Mouse (Mus musculus): Measurements from ENCODE around the gene Sestd1. TPM values are rescaled to one million over a fixed set of nuclear protein-coding genes. Genes with fewer than 3 reads are reported as not detected.
A peak's percentile ranks its signal among the peaks of the same experiment; 100 is the strongest.

Sestd1 gene
- polyA plus RNA-seq, 1 experiment from 2014 or later: 32.6 TPM

- ATAC-seq (ENCODE audit: low FRiP score): peak; percentile 61; the same call in 1 of the 2 replicates
- no peaks in the 10 kb centered on the region for H3K4me1 ChIP-seq
- no peaks in the 10 kb centered on the region for H3K27me3 ChIP-seq
- H3K9ac ChIP-seq: no peak overlapping the region
- H3K9me3 ChIP-seq: no peaks in the 10 kb centered on the region
- 64% methylated on average over 9 of the region's 9 CpGs for WGBS
- no peaks in the 10 kb centered on the region for H3K36me3 ChIP-seq (replicated peaks)
- no peak overlapping the region for H3K4me3 ChIP-seq (replicated peaks)
- no peak overlapping the region for H3K4me2 ChIP-seq
- no peak overlapping the region for H3K27ac ChIP-seq
Measured at GRCm38 (mm10) chr2:77301687-77302389, 21.4 kb upstream of the Sestd1 start.

DNA sequence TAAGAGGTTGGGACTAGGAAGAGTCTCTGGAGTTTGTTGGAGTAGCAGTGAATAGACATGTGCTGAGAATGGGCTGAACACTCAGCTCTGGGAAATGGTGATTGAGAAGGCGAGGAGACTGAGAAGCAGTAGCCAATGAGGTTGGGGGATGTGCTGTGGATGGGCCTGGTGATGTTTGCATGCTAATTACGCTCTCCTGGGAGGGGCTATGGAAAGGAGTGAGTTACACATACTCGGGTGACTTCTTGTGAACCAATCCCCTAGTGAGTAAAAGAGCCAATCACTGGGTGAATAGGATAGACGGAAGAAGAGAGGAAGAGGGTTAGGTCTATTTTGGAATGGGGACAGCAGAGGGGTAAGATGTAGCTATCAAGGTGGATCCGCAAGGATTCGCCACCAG lies 9.3 kb upstream of the Sestd1 start:
- no peak overlapping the region for H3K9ac ChIP-seq
- no peak overlapping the region for H3K4me2 ChIP-seq
- H3K4me3 ChIP-seq (replicated peaks): no peak overlapping the region
- ATAC-seq (ENCODE audit: low FRiP score): no peak
- H3K4me1 ChIP-seq: no peaks in the 10 kb centered on the region
- WGBS: 73% methylated on average over 6 of the region's 6 CpGs
- H3K36me3 ChIP-seq (replicated peaks): no peaks in the 10 kb centered on the region
- no peak overlapping the region for H3K27ac ChIP-seq
- no peaks in the 10 kb centered on the region for H3K27me3 ChIP-seq
- H3K9me3 ChIP-seq: no peaks in the 10 kb centered on the region

DNA sequence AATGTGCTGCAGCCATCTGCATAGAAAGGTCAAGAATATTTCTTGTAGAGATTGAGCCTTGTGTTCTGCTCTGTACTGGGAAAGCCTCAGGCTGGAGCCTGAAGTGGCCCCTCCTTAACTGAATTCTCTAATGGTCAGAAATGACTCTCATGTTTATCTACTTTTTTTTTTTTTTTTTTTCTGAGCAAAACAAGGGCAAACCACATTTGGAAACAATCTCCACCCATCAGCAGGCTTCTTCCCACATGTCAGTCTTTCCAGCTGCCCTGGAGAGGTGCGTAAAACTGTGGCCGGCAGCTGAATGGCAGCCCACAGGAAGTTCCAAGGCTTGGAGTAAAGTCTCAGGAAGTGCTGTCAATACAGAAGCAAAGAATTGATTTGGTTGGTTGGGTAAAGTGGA lies 6.4 kb upstream of the Sestd1 start:
- Histone ChIP-seq H3K27ac (no peak overlapping the region), H3K4me2 (no peak overlapping the region), H3K9ac (no peak overlapping the region), H3K36me3 (replicated peaks) (no peaks in the 10 kb centered on the region), H3K4me1 (no peaks in the 10 kb centered on the region), H3K27me3 (no peaks in the 10 kb centered on the region), H3K4me3 (replicated peaks) (no peak overlapping the region), H3K9me3 (no peaks in the 10 kb centered on the region)
- 46% methylated on average over 2 of the region's 2 CpGs for WGBS
- no peak for ATAC-seq (ENCODE audit: low FRiP score)

DNA sequence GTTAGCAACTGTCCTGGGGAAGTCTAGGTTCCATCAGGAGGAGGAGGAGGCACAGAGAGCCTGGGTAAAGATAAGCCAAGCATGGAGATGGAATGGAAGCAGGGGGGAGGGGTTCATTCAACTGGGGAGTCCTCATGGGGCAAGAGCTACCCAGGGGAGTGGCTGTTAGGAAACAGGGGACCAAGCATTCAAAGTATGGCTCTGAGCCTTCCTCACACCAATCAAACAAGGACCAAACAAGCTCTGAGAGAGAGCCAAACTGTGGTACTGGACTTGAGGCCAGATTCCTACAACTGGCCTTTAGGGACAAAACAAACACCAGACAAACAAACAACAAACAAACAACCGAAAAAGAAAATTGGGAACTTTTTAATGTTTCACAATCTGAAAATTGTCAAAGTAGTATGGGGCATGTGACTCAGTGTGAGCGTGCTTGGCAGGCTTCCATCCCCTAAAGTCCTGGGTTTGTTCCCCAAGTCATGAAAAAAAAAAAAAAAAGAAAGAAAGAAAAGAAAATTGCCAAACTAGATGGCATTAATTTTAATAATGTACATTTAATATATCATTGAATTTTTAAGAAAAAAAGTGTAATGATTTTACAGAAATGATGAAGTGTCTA lies 4.0 kb upstream of the Sestd1 start:
- Histone ChIP-seq H3K4me2 (no peak overlapping the region), H3K9ac (no peak overlapping the region), H3K36me3 (replicated peaks) (no peaks in the 10 kb centered on the region), H3K4me1 (no peaks in the 10 kb centered on the region; the same call in 1 of the 2 replicates), H3K27ac (no peak overlapping the region), H3K4me3 (replicated peaks) (no peak overlapping the region), H3K9me3 (no peaks in the 10 kb centered on the region), H3K27me3 (no peaks in the 10 kb centered on the region)
- no peak for ATAC-seq (ENCODE audit: low FRiP score)
- WGBS: 87% methylated on average over 2 of the region's 2 CpGs

DNA sequence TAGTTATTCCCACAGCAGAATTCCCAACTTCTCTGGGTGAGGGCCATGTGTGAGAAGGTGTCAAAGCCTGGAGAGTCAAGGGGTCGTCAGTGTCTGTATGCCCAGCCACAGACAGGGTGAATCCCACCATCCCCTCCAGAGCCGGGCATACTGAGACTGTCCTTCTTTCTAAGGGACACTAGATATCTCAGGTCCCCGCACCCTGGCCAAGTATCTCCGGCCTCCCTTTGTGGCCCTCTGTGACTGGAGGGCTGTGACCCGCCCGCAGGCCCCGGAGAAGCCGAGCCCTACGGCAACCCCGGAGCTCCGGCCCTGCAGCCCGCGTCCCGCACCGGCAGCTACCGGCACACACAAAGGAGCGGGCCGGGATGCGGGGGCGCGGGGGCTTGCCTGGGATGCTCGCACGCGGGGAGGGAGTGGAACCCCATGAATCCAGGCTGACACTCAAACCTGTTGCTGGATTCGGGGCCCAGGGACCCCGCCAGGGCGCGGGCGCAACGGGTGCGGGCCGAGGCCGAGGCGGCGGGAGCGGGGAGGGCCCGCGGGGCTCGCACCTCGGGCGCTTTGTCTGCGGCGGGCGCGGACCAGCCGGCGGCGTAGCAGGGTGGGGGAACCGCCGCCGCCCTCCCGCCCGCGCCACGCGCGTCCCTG lies 406 bp downstream of the Sestd1 start:
- Histone ChIP-seq H3K9ac (peak overlapping the region; percentile 98), H3K4me2 (peak overlapping the region; percentile 65), H3K4me1 (peaks cover 11% of the 10 kb centered on the region), H3K36me3 (replicated peaks) (no peaks in the 10 kb centered on the region), H3K27ac (peak overlapping the region; percentile 85), H3K9me3 (no peaks in the 10 kb centered on the region), H3K27me3 (no peaks in the 10 kb centered on the region), H3K4me3 (replicated peaks) (peak overlapping the region; percentile 93)
- peak; percentile 71 for ATAC-seq (ENCODE audit: low FRiP score)
- WGBS: under 1% methylated on average over 51 of the region's 57 CpGs

GRCm38 (mm10) chr2:77277272-77277671 lies 3.1 kb downstream of the Sestd1 start:
- Histone ChIP-seq H3K9ac (no peak overlapping the region), H3K4me1 (peaks cover 21% of the 10 kb centered on the region), H3K27me3 (no peaks in the 10 kb centered on the region), H3K27ac (no peak overlapping the region), H3K36me3 (replicated peaks) (no peaks in the 10 kb centered on the region), H3K4me3 (replicated peaks) (no peak overlapping the region), H3K4me2 (no peak overlapping the region), H3K9me3 (no peaks in the 10 kb centered on the region)
- ATAC-seq (ENCODE audit: low FRiP score): no peak
- 75% methylated on average over 4 of the region's 4 CpGs for WGBS

GRCm38 (mm10) chr2:77275851-77276250 lies 4.5 kb downstream of the Sestd1 start:
- Histone ChIP-seq H3K4me1 (peaks cover 21% of the 10 kb centered on the region), H3K9ac (no peak overlapping the region), H3K36me3 (replicated peaks) (no peaks in the 10 kb centered on the region), H3K4me2 (no peak overlapping the region), H3K27me3 (no peaks in the 10 kb centered on the region), H3K9me3 (no peaks in the 10 kb centered on the region), H3K27ac (no peak overlapping the region), H3K4me3 (replicated peaks) (no peak overlapping the region)
- WGBS: 92% methylated on average over 5 of the region's 5 CpGs
- no peak for ATAC-seq (ENCODE audit: low FRiP score)

DNA sequence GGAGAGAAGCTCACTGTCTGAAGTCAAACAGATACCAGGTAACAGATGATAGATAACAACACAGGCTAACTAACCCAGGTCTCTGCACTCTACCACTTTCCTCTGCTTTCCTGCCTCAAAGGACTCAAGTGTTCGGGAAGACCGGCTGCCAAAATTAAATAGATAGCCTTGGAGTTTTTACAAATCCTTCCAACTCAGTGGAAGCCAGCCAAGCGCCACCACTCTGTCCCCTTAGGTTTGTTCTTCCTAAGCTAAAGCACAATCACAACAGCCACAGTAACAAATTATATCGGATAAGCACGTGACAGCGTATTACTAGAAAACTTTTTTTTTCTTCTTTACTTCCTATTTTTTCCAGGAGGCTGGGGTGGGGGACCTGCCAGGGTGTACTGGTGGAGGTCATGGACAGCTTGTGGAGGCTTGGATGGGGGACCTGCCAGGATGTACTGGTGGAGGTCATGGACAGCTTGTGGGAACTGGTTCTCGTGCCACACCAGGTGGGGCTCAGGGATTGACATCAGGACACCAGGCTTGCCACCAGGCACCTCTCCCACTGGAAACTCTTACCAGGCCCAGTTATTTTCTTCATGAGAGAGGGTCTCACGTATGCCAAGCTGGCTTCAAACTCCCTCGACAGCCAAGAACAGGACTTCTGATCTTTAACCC lies 5.3 kb downstream of the Sestd1 start:
- H3K36me3 ChIP-seq (replicated peaks): no peaks in the 10 kb centered on the region
- H3K4me3 ChIP-seq (replicated peaks): no peak overlapping the region
- H3K9me3 ChIP-seq: no peaks in the 10 kb centered on the region
- no peak overlapping the region for H3K9ac ChIP-seq
- no peaks in the 10 kb centered on the region for H3K27me3 ChIP-seq
- H3K27ac ChIP-seq: no peak overlapping the region
- WGBS: 92% methylated on average over 9 of the region's 9 CpGs
- ATAC-seq (ENCODE audit: low FRiP score): no peak
- peaks cover 21% of the 10 kb centered on the region for H3K4me1 ChIP-seq
- H3K4me2 ChIP-seq: no peak overlapping the region

GRCm38 (mm10) chr2:77272953-77273352 lies 7.4 kb downstream of the Sestd1 start:
- H3K4me3 ChIP-seq (replicated peaks): no peak overlapping the region
- 90% methylated on average over 2 of the region's 2 CpGs for WGBS
- no peak overlapping the region for H3K9ac ChIP-seq
- no peaks in the 10 kb centered on the region for H3K9me3 ChIP-seq
- H3K27ac ChIP-seq: no peak overlapping the region
- no peak for ATAC-seq (ENCODE audit: low FRiP score)
- H3K36me3 ChIP-seq (replicated peaks): no peaks in the 10 kb centered on the region
- no peaks in the 10 kb centered on the region for H3K27me3 ChIP-seq
- peaks cover 31% of the 10 kb centered on the region for H3K4me1 ChIP-seq
- H3K4me2 ChIP-seq: no peak overlapping the region

- Histone ChIP-seq H3K4me3 (replicated peaks) (no peak overlapping the region), H3K9me3 (no peaks in the 10 kb centered on the region), H3K9ac (no peak overlapping the region), H3K36me3 (replicated peaks) (no peaks in the 10 kb centered on the region), H3K27me3 (no peaks in the 10 kb centered on the region), H3K27ac (no peak overlapping the region), H3K4me2 (no peak overlapping the region), H3K4me1 (peaks cover 35% of the 10 kb centered on the region)
- WGBS: 88% methylated on average over 7 of the region's 7 CpGs
- ATAC-seq (ENCODE audit: low FRiP score): no peak
Measured at GRCm38 (mm10) chr2:77270781-77271180, 9.6 kb downstream of the Sestd1 start.

DNA sequence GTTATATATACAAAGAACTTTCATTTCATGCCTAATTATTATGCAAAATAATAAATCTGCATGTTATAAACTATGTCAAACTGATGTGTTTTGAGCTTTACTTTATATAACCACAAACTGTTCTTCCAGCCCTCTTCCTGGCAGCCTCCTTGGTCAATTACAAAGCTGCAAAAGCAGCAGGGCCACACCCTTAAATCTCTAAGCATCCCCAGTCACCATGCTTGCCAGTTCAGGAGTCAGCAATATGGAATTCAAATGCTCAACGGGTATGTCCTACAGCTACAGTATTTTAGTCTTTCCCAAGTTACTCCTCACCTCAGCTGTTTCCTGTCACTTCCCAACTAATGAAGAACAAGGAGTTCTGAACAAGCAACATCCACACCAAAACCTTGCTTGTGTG lies 10.3 kb downstream of the Sestd1 start:
- Histone ChIP-seq H3K4me1 (peaks cover 33% of the 10 kb centered on the region), H3K4me2 (no peak overlapping the region), H3K4me3 (replicated peaks) (no peak overlapping the region), H3K36me3 (replicated peaks) (no peaks in the 10 kb centered on the region), H3K9me3 (no peaks in the 10 kb centered on the region), H3K27me3 (no peaks in the 10 kb centered on the region), H3K9ac (no peak overlapping the region), H3K27ac (no peak overlapping the region)
- no peak for ATAC-seq (ENCODE audit: low FRiP score)
- 94% methylated on average over 1 of the region's 1 CpGs for WGBS

GRCm38 (mm10) chr2:77268612-77269239 lies 11.7 kb downstream of the Sestd1 start:
- H3K4me2 ChIP-seq: no peak overlapping the region
- H3K4me1 ChIP-seq: peaks cover 36% of the 10 kb centered on the region
- no peak overlapping the region for H3K4me3 ChIP-seq (replicated peaks)
- no peaks in the 10 kb centered on the region for H3K9me3 ChIP-seq
- no peaks in the 10 kb centered on the region for H3K27me3 ChIP-seq
- H3K27ac ChIP-seq: 0 out of 2 replicates have a peak overlapping the region, but pooled peaks have one; percentile 13
- 88% methylated on average over 5 of the region's 5 CpGs for WGBS
- no peak overlapping the region for H3K9ac ChIP-seq
- no peak for ATAC-seq (ENCODE audit: low FRiP score)
- no peaks in the 10 kb centered on the region for H3K36me3 ChIP-seq (replicated peaks)

Data from forebrain, embryonic 12.5 days (tissue).